Mouse (Mus musculus): Measurements from ENCODE around the gene Sv2b.

The Sv2b gene

GRCm38 (mm10) chr7:75077560-75078208 is 231.4 kb downstream of the Sv2b start:
- no peak for DNase-seq

All from B cell, adult 2 months (primary cell).